Mouse (Mus musculus) hindbrain, embryonic 13.5 days (tissue): Measurements from ENCODE around the gene Rtn2. TPM values are rescaled to one million over a fixed set of nuclear protein-coding genes. Genes with fewer than 3 reads are reported as not detected.

Experiments
- ATAC-seq: fragments of 200-750 bp; cut with Nextera tagmentation; 2 replicates; pipeline ENCODE4 v1.8.0; 2017; ENCODE audit warnings: moderate TSS enrichment; ENCODE audit not compliant: low FRiP score
- H3K27ac ChIP-seq: fragments of 300-500 bp; sonication (generic); 2 replicates; pipeline ENCODE4 v1.5.1; 2015; ENCODE audit warnings: inconsistent platforms, mild to moderate bottlenecking, moderate library complexity
- H3K27me3 ChIP-seq: fragments of 300-500 bp; sonication (generic); 2 replicates; pipeline ENCODE4 v1.6.1; 2015; ENCODE audit warnings: mild to moderate bottlenecking, inconsistent platforms
- H3K36me3 ChIP-seq: fragments of 300-500 bp; sonication (generic); 2 replicates; pipeline ENCODE4 v1.6.1; 2015; ENCODE audit warnings: mild to moderate bottlenecking, inconsistent platforms
- H3K4me1 ChIP-seq: fragments of 300-500 bp; sonication (generic); replicated peaks from 2 replicates; pipeline ENCODE4 v1.6.1; 2015; ENCODE audit warnings: inconsistent platforms
- H3K4me2 ChIP-seq: fragments of 300-500 bp; sonication (generic); 2 replicates; pipeline ENCODE4 v1.6.1; 2015; ENCODE audit warnings: inconsistent platforms, mild to moderate bottlenecking, moderate library complexity
- H3K4me3 ChIP-seq: fragments of 300-500 bp; sonication (generic); 2 replicates; pipeline ENCODE4 v1.5.1; 2015; ENCODE audit warnings: mild to moderate bottlenecking, inconsistent platforms
- H3K9ac ChIP-seq: fragments of 300-500 bp; sonication (generic); 2 replicates; pipeline ENCODE4 v1.6.1; 2015; ENCODE audit warnings: mild to moderate bottlenecking, inconsistent platforms
- H3K9me3 ChIP-seq: fragments of 300-500 bp; sonication (generic); 2 replicates; pipeline ENCODE4 v1.6.1; 2016; ENCODE audit warnings: inconsistent platforms
- WGBS: fragments of 180-500 bp; shearing (Covaris S2); methylation state at CpG from one replicate; pipeline ENCODE4 v1.1.7; 2015; 5-methylcytosine and 5-hydroxymethylcytosine counted together
- polyA plus RNA-seq: library from polyadenylated mRNA; unstranded; fragments of >200 nt; fragmentation: Nextera tagmentation; extraction: Ambion mirVana; gene quantifications from 2 replicates; pipeline ENCODE4 v1.2.1, GENCODE M21; 2015

Gene Rtn2
- polyA plus RNA-seq, 1 experiment from 2014 or later, result 101 TPM

- H3K27ac ChIP-seq, result no peak overlapping the region
- peaks cover 7% of the 10 kb centered on the region for H3K36me3 ChIP-seq
- H3K4me3 ChIP-seq, result no peak overlapping the region
- ATAC-seq, result no peak
- peaks cover 22% of the 10 kb centered on the region for H3K27me3 ChIP-seq
- no peaks in the 10 kb centered on the region for H3K9me3 ChIP-seq
- H3K9ac ChIP-seq, result no peak overlapping the region
- peak overlapping the region; percentile 86; the same call in 1 of the 2 replicates for H3K4me2 ChIP-seq
- 1% methylated on average over 11 of the region's 11 CpGs for WGBS
- peaks cover 42% of the 10 kb centered on the region for H3K4me1 ChIP-seq
These were observed 60.9 kb downstream of the Rtn2 start for GRCm38 (mm10) chr7:19343210-19343808.

- H3K9ac ChIP-seq, result peak within 1 kb of the TSS; percentile 75
- 27% methylated on average over 12 of the region's 12 CpGs for WGBS
- peaks cover 21% of the 10 kb centered on the region for H3K27me3 ChIP-seq
- no peaks in the 10 kb centered on the region for H3K9me3 ChIP-seq
- peak; percentile 21 for ATAC-seq
- H3K27ac ChIP-seq, result peak within 1 kb of the TSS; percentile 91
- H3K4me2 ChIP-seq, result peak within 1 kb of the TSS; percentile 81
- H3K4me1 ChIP-seq, result peaks cover 42% of the 10 kb centered on the region
- H3K36me3 ChIP-seq, result peaks cover 18% of the 10 kb centered on the region
- peak within 1 kb of the TSS; percentile 67 for H3K4me3 ChIP-seq
These were observed 61.9 kb downstream of the Rtn2 start, which contains the start of gene Ercc1 for GRCm38 (mm10) chr7:19344237-19344847. Gene Ercc1 (plus strand): TSS chr7:19344778.

- Histone ChIP-seq H3K4me1 (peaks cover 42% of the 10 kb centered on the region), H3K4me2 (peak overlapping the region; percentile 81), H3K9me3 (no peaks in the 10 kb centered on the region), H3K36me3 (peaks cover 24% of the 10 kb centered on the region), H3K27ac (peak overlapping the region; percentile 91), H3K9ac (peak overlapping the region; percentile 75), H3K4me3 (peak overlapping the region; percentile 67), H3K27me3 (peaks cover 19% of the 10 kb centered on the region)
- ATAC-seq, result peak; percentile 95
- 0% methylated on average over 31 of the region's 31 CpGs for WGBS
These were observed 62.6 kb downstream of the Rtn2 start for GRCm38 (mm10) chr7:19344938-19345471.

Other genes starting within 250 kb of the Rtn2 start
- gene Rsph6a, start 227.9 kb upstream of the Rtn2 start, polyA plus RNA-seq, result not detected in 2 replicates
- 25.4 and 25.6 TPM in 2 replicates for gene Dmwd, start 206.4 kb upstream of the Rtn2 start, polyA plus RNA-seq
- 9.4 and 11.6 TPM in 2 replicates for gene Dmpk, start 198.8 kb upstream of the Rtn2 start, polyA plus RNA-seq
- 2.4 and 2.8 TPM in 2 replicates for gene Six5, start 188.0 kb upstream of the Rtn2 start, polyA plus RNA-seq
- 2.2 and 3.6 TPM in 2 replicates for gene Gm4969, start 164.3 kb upstream of the Rtn2 start, polyA plus RNA-seq
- gene Fbxo46, start 162.8 kb upstream of the Rtn2 start, polyA plus RNA-seq, result 18.9 and 20.2 TPM in 2 replicates
- 23.1 and 23.8 TPM in 2 replicates for gene Qpctl, start 133.3 kb upstream of the Rtn2 start, polyA plus RNA-seq
- gene Snrpd2, start 132.9 kb upstream of the Rtn2 start, polyA plus RNA-seq, result 123 and 128 TPM in 2 replicates
- 1.6 and 2.3 TPM in 2 replicates for gene Gipr, start 116.5 kb upstream of the Rtn2 start, polyA plus RNA-seq
- 6.6 and 8.2 TPM in 2 replicates for gene Eml2, start 106.2 kb upstream of the Rtn2 start, polyA plus RNA-seq
- 1.8 and 2.3 TPM in 2 replicates for gene Gpr4, start 70.1 kb upstream of the Rtn2 start, polyA plus RNA-seq
- gene Opa3, start 54.3 kb upstream of the Rtn2 start, polyA plus RNA-seq, result 36.9 and 37.1 TPM in 2 replicates
- gene Vasp, start 10.8 kb upstream of the Rtn2 start, polyA plus RNA-seq, result 38.5 and 39.7 TPM in 2 replicates
- gene Ppm1n, start 2.6 kb upstream of the Rtn2 start, polyA plus RNA-seq, result 0.49 and 0.69 TPM in 2 replicates
- 0.06 and 0.08 TPM in 2 replicates for gene Fosb, start 27.4 kb downstream of the Rtn2 start, polyA plus RNA-seq
- gene Ercc1, start 62.2 kb downstream of the Rtn2 start, polyA plus RNA-seq, result 84.9 and 96.6 TPM in 2 replicates
- gene Cd3eap, start 76.9 kb downstream of the Rtn2 start, polyA plus RNA-seq, result 20.9 and 22.1 TPM in 2 replicates
- 1.4 and 2.2 TPM in 2 replicates for gene Ppp1r13l, start 77.1 kb downstream of the Rtn2 start, polyA plus RNA-seq
- 20.9 and 28.4 TPM in 2 replicates for gene Ercc2, start 99.4 kb downstream of the Rtn2 start, polyA plus RNA-seq
- 2.1 and 2.4 TPM in 2 replicates for gene Klc3, start 121.5 kb downstream of the Rtn2 start, polyA plus RNA-seq
- gene Ckm, start 122.2 kb downstream of the Rtn2 start, polyA plus RNA-seq, result 0.81 and 0.87 TPM in 2 replicates
- 16.1 TPM in 2 replicates for gene Mark4, start 176.2 kb downstream of the Rtn2 start, polyA plus RNA-seq
- gene Exoc3l2, start 180.7 kb downstream of the Rtn2 start, polyA plus RNA-seq, result 0.38 and 0.43 TPM in 2 replicates
- 3.2 and 3.5 TPM in 2 replicates for gene Bloc1s3, start 225.7 kb downstream of the Rtn2 start, polyA plus RNA-seq
- 43.9 and 44.9 TPM in 2 replicates for gene Trappc6a, start 225.8 kb downstream of the Rtn2 start, polyA plus RNA-seq
- 0.32 and 0.50 TPM in 2 replicates for gene Nkpd1, start 235.2 kb downstream of the Rtn2 start, polyA plus RNA-seq